Mouse (Mus musculus): ENCODE data around the gene Kctd15. TPM values are rescaled to one million over a fixed set of nuclear protein-coding genes. Genes with fewer than 3 reads are reported as not detected.

The Kctd15 gene
- total and polyA plus RNA-seq, 2 experiments: 2.5 to 10.7 TPM

- Histone ChIP-seq H3K27ac (replicated peaks; ENCODE audit: insufficient read depth, low read depth, low read length) (no peak overlapping the region), H3K9ac (ENCODE audit: low read depth, low read length) (no peak overlapping the region), H3K4me3 (ENCODE audit: insufficient read depth, low read depth, low read length) (no peak overlapping the region), H3K27me3 (ENCODE audit: control insufficient read depth, insufficient read depth, low read length) (no peaks in the 10 kb centered on the region), H3K4me1 (ENCODE audit: control insufficient read depth, insufficient read depth, low read length) (no peaks in the 10 kb centered on the region), H3K36me3 (ENCODE audit: control insufficient read depth, insufficient read depth, low read length) (no peaks in the 10 kb centered on the region), H3K79me2 (ENCODE audit: control insufficient read depth, insufficient read depth, low read length) (no peaks in the 10 kb centered on the region)
- DNase-seq (ENCODE audit: extremely low read depth, low read depth, low spot score): no peak
- TF ChIP-seq POLR2A (IDR thresholded peaks at IDR 0.05; ENCODE audit: extremely low read depth, insufficient read depth, low read length) (no peak), CTCF (IDR thresholded peaks at IDR 0.05; ENCODE audit: low read depth, low read length) (no peak)
- WGBS: 72% methylated on average over 9 of the region's 9 CpGs
Observed at GRCm38 (mm10) chr7:34696086-34696485, 39.6 kb upstream of the Kctd15 start.

GRCm38 (mm10) chr7:34694898-34695297 lies 38.4 kb upstream of the Kctd15 start:
- no peaks in the 10 kb centered on the region for H3K4me1 ChIP-seq (ENCODE audit: control insufficient read depth, insufficient read depth, low read length)
- DNase-seq (ENCODE audit: extremely low read depth, low read depth, low spot score): no peak
- no peaks in the 10 kb centered on the region for H3K36me3 ChIP-seq (ENCODE audit: control insufficient read depth, insufficient read depth, low read length)
- no peak overlapping the region for H3K27ac ChIP-seq (replicated peaks; ENCODE audit: insufficient read depth, low read depth, low read length)
- H3K9ac ChIP-seq (ENCODE audit: low read depth, low read length): no peak overlapping the region
- 86% methylated on average over 9 of the region's 9 CpGs for WGBS
- no peaks in the 10 kb centered on the region for H3K27me3 ChIP-seq (ENCODE audit: control insufficient read depth, insufficient read depth, low read length)
- no peak overlapping the region for H3K4me3 ChIP-seq (ENCODE audit: insufficient read depth, low read depth, low read length)
- H3K79me2 ChIP-seq (ENCODE audit: control insufficient read depth, insufficient read depth, low read length): no peaks in the 10 kb centered on the region
- no peak for TF ChIP-seq CTCF (IDR thresholded peaks at IDR 0.05; ENCODE audit: low read depth, low read length)
- no peak for TF ChIP-seq POLR2A (IDR thresholded peaks at IDR 0.05; ENCODE audit: extremely low read depth, insufficient read depth, low read length)

GRCm38 (mm10) chr7:34693916-34694315 lies 37.4 kb upstream of the Kctd15 start:
- Histone ChIP-seq H3K79me2 (ENCODE audit: control insufficient read depth, insufficient read depth, low read length) (no peaks in the 10 kb centered on the region), H3K4me1 (ENCODE audit: control insufficient read depth, insufficient read depth, low read length) (no peaks in the 10 kb centered on the region), H3K4me3 (ENCODE audit: insufficient read depth, low read depth, low read length) (no peak overlapping the region), H3K36me3 (ENCODE audit: control insufficient read depth, insufficient read depth, low read length) (no peaks in the 10 kb centered on the region), H3K27me3 (ENCODE audit: control insufficient read depth, insufficient read depth, low read length) (no peaks in the 10 kb centered on the region), H3K9ac (ENCODE audit: low read depth, low read length) (no peak overlapping the region), H3K27ac (replicated peaks; ENCODE audit: insufficient read depth, low read depth, low read length) (no peak overlapping the region)
- DNase-seq (ENCODE audit: extremely low read depth, low read depth, low spot score): no peak
- 96% methylated on average over 13 of the region's 13 CpGs for WGBS
- TF ChIP-seq POLR2A (IDR thresholded peaks at IDR 0.05; ENCODE audit: extremely low read depth, insufficient read depth, low read length) (no peak), CTCF (IDR thresholded peaks at IDR 0.05; ENCODE audit: low read depth, low read length) (no peak)

- no peak for TF ChIP-seq POLR2A (IDR thresholded peaks at IDR 0.05; ENCODE audit: extremely low read depth, insufficient read depth, low read length)
- Histone ChIP-seq H3K4me3 (ENCODE audit: insufficient read depth, low read depth, low read length) (no peak overlapping the region), H3K27ac (replicated peaks; ENCODE audit: insufficient read depth, low read depth, low read length) (no peak overlapping the region), H3K9ac (ENCODE audit: low read depth, low read length) (no peak overlapping the region), H3K36me3 (ENCODE audit: control insufficient read depth, insufficient read depth, low read length) (no peaks in the 10 kb centered on the region), H3K27me3 (ENCODE audit: control insufficient read depth, insufficient read depth, low read length) (no peaks in the 10 kb centered on the region), H3K4me1 (ENCODE audit: control insufficient read depth, insufficient read depth, low read length) (no peaks in the 10 kb centered on the region), H3K79me2 (ENCODE audit: control insufficient read depth, insufficient read depth, low read length) (no peaks in the 10 kb centered on the region)
- DNase-seq (ENCODE audit: extremely low read depth, low read depth, low spot score): no peak
- 81% methylated on average over 4 of the region's 4 CpGs for WGBS
Observed at GRCm38 (mm10) chr7:34693072-34693471, 36.5 kb upstream of the Kctd15 start.

- Histone ChIP-seq H3K27me3 (ENCODE audit: control insufficient read depth, insufficient read depth, low read length) (no peaks in the 10 kb centered on the region), H3K4me1 (ENCODE audit: control insufficient read depth, insufficient read depth, low read length) (no peaks in the 10 kb centered on the region), H3K9ac (ENCODE audit: low read depth, low read length) (no peak overlapping the region), H3K79me2 (ENCODE audit: control insufficient read depth, insufficient read depth, low read length) (no peaks in the 10 kb centered on the region), H3K27ac (replicated peaks; ENCODE audit: insufficient read depth, low read depth, low read length) (no peak overlapping the region), H3K36me3 (ENCODE audit: control insufficient read depth, insufficient read depth, low read length) (no peaks in the 10 kb centered on the region), H3K4me3 (ENCODE audit: insufficient read depth, low read depth, low read length) (no peak overlapping the region)
- TF ChIP-seq CTCF (IDR thresholded peaks at IDR 0.05; ENCODE audit: low read depth, low read length) (no peak), POLR2A (IDR thresholded peaks at IDR 0.05; ENCODE audit: extremely low read depth, insufficient read depth, low read length) (no peak)
- no peak for DNase-seq (ENCODE audit: extremely low read depth, low read depth, low spot score)
- WGBS: 84% methylated on average over 13 of the region's 13 CpGs
Observed at GRCm38 (mm10) chr7:34690111-34690510, 33.6 kb upstream of the Kctd15 start.

- H3K4me1 ChIP-seq (ENCODE audit: control insufficient read depth, insufficient read depth, low read length): no peaks in the 10 kb centered on the region
- TF ChIP-seq POLR2A (IDR thresholded peaks at IDR 0.05; ENCODE audit: extremely low read depth, insufficient read depth, low read length): no peak
- no peak overlapping the region for H3K27ac ChIP-seq (replicated peaks; ENCODE audit: insufficient read depth, low read depth, low read length)
- DNase-seq (ENCODE audit: extremely low read depth, low read depth, low spot score): no peak
- no peak overlapping the region for H3K9ac ChIP-seq (ENCODE audit: low read depth, low read length)
- H3K36me3 ChIP-seq (ENCODE audit: control insufficient read depth, insufficient read depth, low read length): no peaks in the 10 kb centered on the region
- no peaks in the 10 kb centered on the region for H3K27me3 ChIP-seq (ENCODE audit: control insufficient read depth, insufficient read depth, low read length)
- WGBS: 7% methylated on average over 6 of the region's 6 CpGs
- no peak overlapping the region for H3K4me3 ChIP-seq (ENCODE audit: insufficient read depth, low read depth, low read length)
- H3K79me2 ChIP-seq (ENCODE audit: control insufficient read depth, insufficient read depth, low read length): no peaks in the 10 kb centered on the region
Observed at GRCm38 (mm10) chr7:34689028-34689427, 32.5 kb upstream of the Kctd15 start.
